ENCODE assay signal across 22 mouse cellular contexts in genomic region chr2:117498565-117498964, GRCm38 (mm10).
DNase-seq lines count a peak whose midpoint lies in the region; ATAC-seq lines count a peak whose summit lies in the region.
"Had no signal": no experiment of that assay in that cellular context is flagged by ENCODE, and none has a peak within 500 bp of the region (broad histone marks: within the 10 kb centered on the region; RNA-seq: fewer than 3 reads in every experiment).

No protein-coding gene starts in this region.

- WGBS in midbrain, embryonic 11.5 days, result 96% methylated on average over 5 of the region's 5 CpGs
- WGBS in midbrain, embryonic 16.5 days, result 85% methylated on average over 5 of the region's 5 CpGs
- WGBS in forebrain, embryonic 13.5 days, result 96% methylated on average over 5 of the region's 5 CpGs

- ATAC-seq in midbrain, embryonic 11.5 days (ENCODE audit: low FRiP score), result no peak
- no peak for ATAC-seq in midbrain, embryonic 16.5 days
- no peak for ATAC-seq in forebrain, embryonic 13.5 days
- ATAC-seq: activated CD4-positive, CD25-positive, alpha-beta regulatory T cell, adult 4 months; CD4-positive, CD25-positive, alpha-beta regulatory T cell, adult 4 months; forebrain, embryonic 14.5 days; forebrain, embryonic 16.5 days; Patski had no signal

- H3K27me3 ChIP-seq in midbrain, embryonic 11.5 days (ENCODE audit: control insufficient read depth, insufficient read depth, low read length), result no peaks in the 10 kb centered on the region
- no peaks in the 10 kb centered on the region for H3K27me3 ChIP-seq in midbrain, embryonic 16.5 days (ENCODE audit: control insufficient read depth, insufficient read depth, low read depth, low read length)
- no peaks in the 10 kb centered on the region for H3K27me3 ChIP-seq in forebrain, embryonic 13.5 days
- H3K27me3 ChIP-seq: CH12.LX; embryonic facial prominence, embryonic 12.5 days; Patski had no signal

- no peaks in the 10 kb centered on the region for H3K9me3 ChIP-seq in midbrain, embryonic 11.5 days (ENCODE audit: control insufficient read depth, low read length)
- no peaks in the 10 kb centered on the region for H3K9me3 ChIP-seq in midbrain, embryonic 16.5 days (replicated peaks; ENCODE audit: control insufficient read depth, low read length, poor library complexity, severe bottlenecking)
- H3K9me3 ChIP-seq in forebrain, embryonic 13.5 days (replicated peaks), result no peaks in the 10 kb centered on the region
- H3K9me3 ChIP-seq: embryonic facial prominence, embryonic 10.5 days; embryonic facial prominence, embryonic 12.5 days; G1E had no signal

- no peak overlapping the region for H3K4me2 ChIP-seq in midbrain, embryonic 11.5 days
- no peak overlapping the region for H3K4me2 ChIP-seq in midbrain, embryonic 16.5 days (ENCODE audit: low read length)
- no peak overlapping the region for H3K4me2 ChIP-seq in forebrain, embryonic 13.5 days
- H3K4me2 ChIP-seq: embryonic facial prominence, embryonic 12.5 days had no signal

- no peaks in the 10 kb centered on the region for H3K4me1 ChIP-seq in midbrain, embryonic 11.5 days (ENCODE audit: control insufficient read depth, insufficient read depth, low read length)
- no peaks in the 10 kb centered on the region for H3K4me1 ChIP-seq in midbrain, embryonic 16.5 days (ENCODE audit: control insufficient read depth, insufficient read depth, low read length)
- H3K4me1 ChIP-seq in forebrain, embryonic 13.5 days, result no peaks in the 10 kb centered on the region
- H3K4me1 ChIP-seq: embryonic facial prominence, embryonic 10.5 days; embryonic facial prominence, embryonic 12.5 days had no signal

- H3K36me3 ChIP-seq in midbrain, embryonic 11.5 days (ENCODE audit: control insufficient read depth, insufficient read depth, low read length), result no peaks in the 10 kb centered on the region
- H3K36me3 ChIP-seq in midbrain, embryonic 16.5 days (ENCODE audit: control insufficient read depth, insufficient read depth, low read length), result no peaks in the 10 kb centered on the region
- no peaks in the 10 kb centered on the region for H3K36me3 ChIP-seq in forebrain, embryonic 13.5 days (ENCODE audit: poor library complexity, severe bottlenecking)
- H3K36me3 ChIP-seq: embryonic facial prominence, embryonic 10.5 days; embryonic facial prominence, embryonic 12.5 days; G1E had no signal

- H3K9ac ChIP-seq in midbrain, embryonic 11.5 days (ENCODE audit: low read length), result no peak overlapping the region
- H3K9ac ChIP-seq in midbrain, embryonic 16.5 days (ENCODE audit: low read depth, low read length), result no peak overlapping the region
- H3K9ac ChIP-seq in forebrain, embryonic 13.5 days, result no peak overlapping the region
- H3K9ac ChIP-seq: embryonic facial prominence, embryonic 12.5 days had no signal

- no peak overlapping the region for H3K27ac ChIP-seq in midbrain, embryonic 11.5 days (ENCODE audit: low read depth, low read length)
- H3K27ac ChIP-seq in midbrain, embryonic 16.5 days (ENCODE audit: low read length), result no peak overlapping the region
- H3K27ac ChIP-seq in forebrain, embryonic 13.5 days, result no peak overlapping the region
- H3K27ac ChIP-seq: embryonic facial prominence, embryonic 10.5 days; embryonic facial prominence, embryonic 12.5 days had no signal

- peak; percentile 23 for DNase-seq in midbrain, embryonic 11.5 days (ENCODE audit: low spot score, missing footprints)
- peak; percentile 4 for DNase-seq in gonadal fat pad, adult 2 months (ENCODE audit: low read depth)
- no peak for DNase-seq in left cerebral cortex, adult 8-10 months (ENCODE audit: low spot score in 2 of 2)
- DNase-seq: adrenal gland, adult 8-10 months; adrenal gland, postnatal 14 days; adrenal gland, postnatal 36 days; cerebellum, adult 11-12 months; cerebellum, adult 2 months; cerebellum, adult 9-10 months; cerebellum, postnatal 10 days; cerebellum, postnatal 25 days had no signal

- no peak overlapping the region for H3K4me3 ChIP-seq in midbrain, embryonic 11.5 days (ENCODE audit: low read depth, low read length)
- no peak overlapping the region for H3K4me3 ChIP-seq in midbrain, embryonic 16.5 days (ENCODE audit: low read depth, low read length)
- no peak overlapping the region for H3K4me3 ChIP-seq in forebrain, embryonic 13.5 days
- H3K4me3 ChIP-seq: embryonic facial prominence, embryonic 10.5 days; embryonic facial prominence, embryonic 12.5 days had no signal

Comparison
In these comparisons a context has a peak if more than half of its experiments do, and no peak if none do; other contexts are left out.
1. DNase-seq: peak in midbrain, embryonic 11.5 days (single experiment) and gonadal fat pad, adult 2 months (single experiment); none in left cerebral cortex, adult 8-10 months (0 of 2).